Mouse (Mus musculus) cerebellum, adult 2 months (tissue): ENCODE data around the gene Ldlrad3. TPM values are rescaled to one million over a fixed set of nuclear protein-coding genes. Genes with fewer than 3 reads are reported as not detected.

Experiments
- DNase-seq, 2 experiments: peaks; one replicate each; pipeline ENCODE4 v3.0.0; 2021
- H3K27ac ChIP-seq: fragments of 200-500 bp; 2 replicates; pipeline ENCODE4 v1.5.1; 2012; ENCODE audit warnings: low read length, control low read depth, inconsistent platforms; ENCODE audit not compliant: insufficient read depth
- H3K27me3 ChIP-seq: fragments of 200-500 bp; 2 replicates; pipeline ENCODE4 v1.6.1; 2012; ENCODE audit warnings: inconsistent platforms, mild to moderate bottlenecking, low read length, moderate library complexity; ENCODE audit not compliant: control insufficient read depth, insufficient read depth
- H3K4me1 ChIP-seq: fragments of 200-500 bp; 2 replicates; pipeline ENCODE4 v1.6.1; 2011; ENCODE audit warnings: low read length; ENCODE audit not compliant: control insufficient read depth, insufficient read depth
- H3K4me3 ChIP-seq: fragments of 200-500 bp; replicated peaks from 2 replicates; pipeline ENCODE3; 2011; ENCODE audit warnings: mild to moderate bottlenecking, low read depth, low read length, control low read depth; ENCODE audit not compliant: insufficient read depth
- CTCF ChIP-seq: fragments of 200-500 bp; IDR thresholded peaks from 2 replicates; pipeline ENCODE4 v1.5.1; 2011; ENCODE audit warnings: low read depth, mild to moderate bottlenecking, control low read depth, low read length, moderate library complexity, borderline replicate concordance; ENCODE audit not compliant: insufficient read depth
- POLR2A ChIP-seq: fragments of 200-500 bp; IDR thresholded peaks from 2 replicates; pipeline ENCODE4 v1.6.1; 2011; ENCODE audit warnings: low read length, control low read depth, borderline replicate concordance; ENCODE audit not compliant: insufficient read depth
- WGBS: fragments of 180-500 bp; shearing (Covaris S2); methylation state at CpG from one replicate; pipeline ENCODE4 v1.1.7; 2018; 5-methylcytosine and 5-hydroxymethylcytosine counted together
- polyA plus RNA-seq: library from polyadenylated mRNA; depleted of rRNA; stranded (reverse); fragments of >200 nt; gene quantifications from 2 replicates; pipeline ENCODE4 v1.2.3, GENCODE M21; 2012

Ldlrad3 gene
- polyA plus RNA-seq, 1 experiment: 12.3 TPM

- Histone ChIP-seq H3K27me3 (no peaks in the 10 kb centered on the region), H3K4me1 (peaks cover 14% of the 10 kb centered on the region), H3K27ac (no peak overlapping the region), H3K4me3 (no peak overlapping the region)
- WGBS: 92% methylated on average over 7 of the region's 7 CpGs
- TF ChIP-seq POLR2A (no peak), CTCF (no peak)
- DNase-seq: no peak
Observed at GRCm38 (mm10) chr2:101976399-101977064, 209.7 kb downstream of the Ldlrad3 start.

GRCm38 (mm10) chr2:101973810-101974209 is 212.4 kb downstream of the Ldlrad3 start:
- no peak overlapping the region for H3K4me3 ChIP-seq
- H3K27me3 ChIP-seq: no peaks in the 10 kb centered on the region
- WGBS: 89% methylated on average over 3 of the region's 3 CpGs
- no peak overlapping the region for H3K27ac ChIP-seq
- no peak for TF ChIP-seq CTCF
- TF ChIP-seq POLR2A: no peak
- DNase-seq: no peak
- peaks cover 7% of the 10 kb centered on the region for H3K4me1 ChIP-seq

GRCm38 (mm10) chr2:101967601-101968000 is 218.6 kb downstream of the Ldlrad3 start:
- TF ChIP-seq CTCF (no peak), POLR2A (no peak)
- no peaks in the 10 kb centered on the region for H3K27me3 ChIP-seq
- no peaks in the 10 kb centered on the region for H3K4me1 ChIP-seq
- WGBS: 78% methylated on average over 4 of the region's 4 CpGs
- no peak overlapping the region for H3K27ac ChIP-seq
- no peak overlapping the region for H3K4me3 ChIP-seq
- DNase-seq: no peak

- H3K27ac ChIP-seq: no peak overlapping the region
- H3K27me3 ChIP-seq: no peaks in the 10 kb centered on the region
- no peak for TF ChIP-seq POLR2A
- TF ChIP-seq CTCF: no peak
- no peak for DNase-seq
- peaks cover under 1% of the 10 kb centered on the region for H3K4me1 ChIP-seq
- 85% methylated on average over 7 of the region's 7 CpGs for WGBS
- H3K4me3 ChIP-seq: no peak overlapping the region
Observed at GRCm38 (mm10) chr2:101967152-101967551, 219.0 kb downstream of the Ldlrad3 start.

- Histone ChIP-seq H3K4me1 (peaks cover 3% of the 10 kb centered on the region), H3K27ac (no peak overlapping the region), H3K4me3 (no peak overlapping the region), H3K27me3 (no peaks in the 10 kb centered on the region)
- 96% methylated on average over 4 of the region's 4 CpGs for WGBS
- DNase-seq: no peak
- no peak for TF ChIP-seq POLR2A
- TF ChIP-seq CTCF: no peak
Observed at GRCm38 (mm10) chr2:101966017-101966416, 220.2 kb downstream of the Ldlrad3 start.

GRCm38 (mm10) chr2:101965515-101965914 is 220.7 kb downstream of the Ldlrad3 start:
- WGBS: 87% methylated on average over 5 of the region's 5 CpGs
- H3K4me3 ChIP-seq: no peak overlapping the region
- H3K27me3 ChIP-seq: no peaks in the 10 kb centered on the region
- TF ChIP-seq CTCF (no peak), POLR2A (no peak)
- peaks cover 3% of the 10 kb centered on the region for H3K4me1 ChIP-seq
- H3K27ac ChIP-seq: no peak overlapping the region
- DNase-seq: no peak

GRCm38 (mm10) chr2:101963367-101963766 is 222.8 kb downstream of the Ldlrad3 start:
- Histone ChIP-seq H3K27me3 (no peaks in the 10 kb centered on the region), H3K4me3 (no peak overlapping the region), H3K27ac (no peak overlapping the region), H3K4me1 (peaks cover 3% of the 10 kb centered on the region)
- 68% methylated on average over 3 of the region's 3 CpGs for WGBS
- DNase-seq: peak in 1 of 2 experiments; percentile 9
- TF ChIP-seq CTCF (no peak), POLR2A (no peak)

- Histone ChIP-seq H3K4me1 (peaks cover 3% of the 10 kb centered on the region), H3K27me3 (no peaks in the 10 kb centered on the region), H3K4me3 (no peak overlapping the region), H3K27ac (no peak overlapping the region)
- TF ChIP-seq CTCF (no peak), POLR2A (no peak)
- WGBS: 94% methylated on average over 7 of the region's 7 CpGs
- peak in 1 of 2 experiments; percentile 10 for DNase-seq
Observed at GRCm38 (mm10) chr2:101962349-101962748, 223.8 kb downstream of the Ldlrad3 start.
